Mouse (Mus musculus): Measurements from ENCODE around the gene Serpina3g. TPM values are rescaled to one million over a fixed set of nuclear protein-coding genes. Genes with fewer than 3 reads are reported as not detected.

Gene Serpina3g
- polyA plus RNA-seq, 1 experiment from 2014 or later, result 0.33 TPM

Other genes with a start within 250 kb of the Serpina3g start
- gene Serpina11, start 246.3 kb upstream of the Serpina3g start, polyA plus RNA-seq (2014; fragmentation: Nextera tagmentation; extraction: Ambion mirVana), result not detected in 2 replicates
- not detected in 2 replicates for gene Serpina9, start 222.5 kb upstream of the Serpina3g start, polyA plus RNA-seq (2014; fragmentation: Nextera tagmentation; extraction: Ambion mirVana)
- gene Serpina12, start 191.8 kb upstream of the Serpina3g start, polyA plus RNA-seq (2014; fragmentation: Nextera tagmentation; extraction: Ambion mirVana), result not detected in 2 replicates
- gene Serpina5, start 135.1 kb upstream of the Serpina3g start, polyA plus RNA-seq (2014; fragmentation: Nextera tagmentation; extraction: Ambion mirVana), result not detected in 2 replicates
- gene Serpina3a, start 123.5 kb upstream of the Serpina3g start, polyA plus RNA-seq (2014; fragmentation: Nextera tagmentation; extraction: Ambion mirVana), result not detected in 2 replicates
- gene Serpina3b, start 108.2 kb upstream of the Serpina3g start, polyA plus RNA-seq (2014; fragmentation: Nextera tagmentation; extraction: Ambion mirVana), result not detected in 2 replicates
- gene Serpina3c, start 82.4 kb upstream of the Serpina3g start, polyA plus RNA-seq (2014; fragmentation: Nextera tagmentation; extraction: Ambion mirVana), result not detected in 2 replicates
- gene Serpina3f, start 21.7 kb upstream of the Serpina3g start, polyA plus RNA-seq (2014; fragmentation: Nextera tagmentation; extraction: Ambion mirVana), result not detected in 2 replicates
- 0.13 TPM in 1 of 2 replicates, not detected in the other for gene Serpina3i, start 26.9 kb downstream of the Serpina3g start, polyA plus RNA-seq (2014; fragmentation: Nextera tagmentation; extraction: Ambion mirVana)
- gene Serpina3j, start 78.3 kb downstream of the Serpina3g start, polyA plus RNA-seq (2014; fragmentation: Nextera tagmentation; extraction: Ambion mirVana), result not detected in 2 replicates
- not detected in 2 replicates for gene Serpina3k, start 102.2 kb downstream of the Serpina3g start, polyA plus RNA-seq (2014; fragmentation: Nextera tagmentation; extraction: Ambion mirVana)
- not detected in 2 replicates for gene Serpina3m, start 102.2 kb downstream of the Serpina3g start, polyA plus RNA-seq (2014; fragmentation: Nextera tagmentation; extraction: Ambion mirVana)
- gene Serpina3n, start 170.5 kb downstream of the Serpina3g start, polyA plus RNA-seq (2014; fragmentation: Nextera tagmentation; extraction: Ambion mirVana), result not detected in 2 replicates
- gene Gsc, start 237.1 kb downstream of the Serpina3g start, polyA plus RNA-seq (2014; fragmentation: Nextera tagmentation; extraction: Ambion mirVana), result 0.38 and 0.54 TPM in 2 replicates

Data from neural tube, embryonic 11.5 days (tissue).